Mouse (Mus musculus): ENCODE results near the gene Phpt1.

The Phpt1 gene

DNA sequence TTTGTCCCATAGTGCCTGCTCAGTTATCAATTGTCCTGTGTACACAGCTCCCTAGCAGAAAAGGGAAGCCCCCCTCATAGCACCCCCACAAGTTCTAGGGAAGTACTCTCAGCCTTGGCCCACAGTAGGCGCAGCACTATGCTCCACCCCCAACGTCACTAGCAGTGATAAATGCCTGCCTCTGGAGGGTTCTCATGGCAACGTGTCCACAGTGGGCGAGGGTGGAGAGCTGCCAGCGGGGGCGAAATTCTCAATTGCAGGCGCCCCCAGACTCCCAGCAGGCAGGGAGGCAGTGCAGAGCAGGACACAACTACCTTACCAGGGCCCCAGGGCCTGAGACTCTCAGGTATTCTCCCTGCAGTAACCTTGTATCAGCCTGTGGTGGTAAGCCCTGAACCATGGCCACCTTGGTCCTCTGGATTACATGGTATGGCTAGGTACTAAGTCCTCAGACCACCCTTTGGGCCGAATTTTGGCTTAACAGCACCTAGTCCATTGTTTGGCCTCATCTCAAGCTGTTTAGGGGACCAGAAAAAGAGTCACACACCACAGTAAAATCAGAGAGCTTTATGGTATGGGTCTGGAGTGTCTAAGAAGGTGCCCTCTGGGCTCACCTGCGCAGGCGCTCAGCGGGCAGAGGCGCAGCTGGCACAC lies 7.6 kb upstream of the Phpt1 start:
- peak; percentile 47 for DNase-seq (ENCODE audit: extremely low read depth, low read depth)

DNA sequence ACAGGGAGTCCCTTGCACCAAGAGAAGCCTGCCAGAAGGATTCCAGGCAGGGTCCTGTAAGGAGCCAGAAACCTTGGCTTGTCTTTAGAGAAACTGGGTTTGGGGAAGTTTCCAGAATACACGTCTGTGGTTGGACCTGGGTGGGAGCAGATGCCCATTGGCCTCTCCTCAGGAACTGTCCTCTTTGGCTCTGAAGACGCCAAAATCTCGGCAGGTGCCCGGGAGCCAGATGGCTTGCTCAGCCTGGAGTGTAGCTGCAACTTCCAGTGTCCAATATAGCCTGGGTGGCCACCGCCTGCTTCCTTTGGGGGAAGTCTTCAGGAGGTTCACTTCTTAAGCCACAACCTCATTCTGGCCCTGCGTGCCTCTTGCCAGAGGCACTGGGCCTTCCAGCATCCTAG lies 6.9 kb upstream of the Phpt1 start:
- no peak for DNase-seq (ENCODE audit: extremely low read depth, low read depth)

DNA sequence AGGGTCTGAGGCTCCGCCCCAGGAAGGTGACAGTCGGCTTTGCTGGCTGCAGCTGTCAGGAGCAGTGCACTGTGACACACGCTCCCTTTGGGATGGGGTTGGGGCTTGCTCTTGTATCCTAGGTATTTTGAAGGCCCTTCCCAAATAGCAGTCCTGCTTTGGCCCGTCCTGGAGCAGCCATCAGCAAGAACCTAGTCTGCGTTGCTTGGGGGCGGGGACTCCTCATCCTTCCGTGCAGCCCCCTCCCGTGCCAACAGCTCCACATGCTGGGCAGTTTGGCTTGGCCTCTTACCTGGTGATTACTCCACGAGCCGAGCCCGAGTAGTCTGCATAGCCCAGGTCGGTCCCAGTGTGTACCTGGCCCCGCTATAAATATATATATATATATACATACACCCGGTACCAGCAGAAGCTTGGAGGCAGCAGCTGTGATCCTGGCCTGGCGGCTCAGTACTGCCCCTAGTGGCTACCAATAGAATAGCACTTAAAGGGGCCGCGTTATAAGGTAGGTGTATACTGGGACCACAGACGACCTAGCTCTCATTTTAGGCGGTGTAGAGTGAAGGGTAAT lies 6.4 kb upstream of the Phpt1 start, which contains the start of gene Ajm1:
Gene Ajm1, minus strand, starts transcription at position 464 of the 571 bp plus-strand sequence.
- DNase-seq (ENCODE audit: extremely low read depth, low read depth) = peak; percentile 61

DNA sequence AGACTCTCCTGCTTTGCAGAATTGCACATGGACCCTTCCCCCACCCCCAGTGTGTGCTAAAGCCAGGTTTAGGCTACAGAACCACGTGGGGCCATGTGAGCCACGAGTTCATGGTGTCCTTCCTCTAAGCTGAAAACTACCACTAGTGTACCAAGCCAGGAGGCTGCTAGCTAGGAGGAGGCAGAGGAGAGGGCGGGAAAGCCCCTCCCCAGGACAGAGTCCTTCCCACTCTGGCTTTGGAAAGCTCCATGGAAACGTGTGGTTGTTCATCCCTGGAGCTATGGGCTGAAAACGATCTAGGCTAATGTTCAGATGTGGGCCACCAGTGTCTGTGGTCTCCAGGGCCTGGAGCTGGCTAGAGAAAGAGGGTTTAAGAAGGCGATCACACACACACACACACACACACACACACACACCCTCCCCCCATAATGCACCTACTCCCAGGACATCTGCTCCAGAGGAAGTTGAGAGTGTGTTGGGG lies 5.6 kb upstream of the Phpt1 start:
- no peak for DNase-seq (ENCODE audit: extremely low read depth, low read depth)

DNA sequence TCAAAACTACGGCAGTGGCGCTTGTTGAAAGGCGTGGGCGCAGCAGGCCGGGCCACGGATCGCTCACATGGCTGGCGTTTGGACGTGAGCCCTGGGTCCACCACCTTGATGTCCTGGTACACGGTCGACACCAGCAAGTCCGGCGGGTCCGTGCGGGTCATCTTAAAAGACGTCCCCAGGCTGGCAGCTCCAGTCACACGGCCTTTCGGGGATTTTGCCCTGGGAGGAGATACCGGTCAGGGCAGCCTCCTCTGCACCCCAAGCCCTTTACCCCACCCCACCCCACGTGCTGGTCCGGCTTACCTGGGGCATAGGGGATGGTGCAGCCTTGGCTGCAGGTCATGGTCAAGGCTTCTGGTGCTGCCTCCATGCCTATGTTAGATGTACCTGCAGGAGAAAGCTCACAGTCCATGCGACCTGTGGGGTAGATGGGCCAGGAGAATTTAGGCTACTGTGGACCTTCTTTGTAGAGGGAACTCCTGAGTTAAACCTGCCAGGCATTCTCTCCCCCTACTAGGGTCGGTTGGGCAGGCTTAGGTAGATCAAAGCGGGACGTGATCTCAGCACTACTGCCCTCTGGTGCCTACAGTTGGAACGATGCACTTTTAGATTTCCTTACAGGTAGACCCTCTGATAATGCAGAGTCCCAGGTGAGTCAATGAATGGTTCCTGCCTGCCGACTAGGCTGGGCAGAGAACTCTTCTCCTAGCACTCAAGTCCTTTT lies 4.9 kb upstream of the Phpt1 start:
- no peak for DNase-seq (ENCODE audit: extremely low read depth, low read depth)

DNA sequence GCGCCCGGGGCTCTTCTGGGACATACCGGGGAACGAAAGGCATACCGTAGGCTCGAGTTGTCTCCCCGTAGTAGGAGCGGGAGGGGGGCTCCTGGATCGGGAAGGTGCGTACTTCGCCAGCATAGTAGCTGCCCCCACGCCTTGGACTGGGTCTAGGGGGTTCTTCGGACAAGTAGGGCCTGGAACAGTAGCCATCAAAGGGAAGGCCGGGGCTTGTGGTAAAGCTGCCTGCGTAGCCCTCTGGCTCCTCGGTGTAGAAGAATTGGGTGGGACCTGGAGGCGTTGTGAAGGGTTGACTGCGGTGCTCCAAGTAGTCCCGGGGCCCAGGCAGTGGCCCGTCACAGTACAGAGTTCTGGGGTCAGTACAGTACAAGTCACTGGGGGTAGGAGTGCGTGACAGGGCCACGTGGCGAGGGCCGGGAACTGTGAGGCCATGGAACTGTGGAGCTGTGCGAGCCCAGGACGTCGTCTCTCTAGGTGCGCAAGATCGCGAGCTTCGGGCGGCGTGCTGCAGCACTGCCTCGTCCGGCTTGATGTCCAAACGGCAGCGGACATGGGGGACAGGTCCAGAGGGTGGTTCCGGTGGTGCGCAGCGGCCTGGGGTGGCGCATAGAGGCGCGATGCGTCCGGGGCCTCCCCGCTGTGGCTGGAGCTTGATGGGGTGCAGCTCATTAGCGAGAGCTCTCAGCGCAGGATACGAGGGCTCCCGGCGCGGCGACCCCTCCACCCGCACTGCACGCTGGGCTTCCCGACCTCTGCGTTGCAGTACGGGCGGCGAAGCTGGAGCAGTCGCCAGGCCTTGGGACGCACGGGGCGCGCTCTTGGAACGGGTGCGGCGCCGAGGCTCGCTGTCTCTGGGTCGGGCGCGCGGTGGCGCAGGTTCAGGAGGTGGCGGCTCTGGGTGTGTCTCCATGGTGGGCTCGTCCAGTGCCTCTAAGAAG lies 4.0 kb upstream of the Phpt1 start:
- no peak for DNase-seq (ENCODE audit: extremely low read depth, low read depth)

DNA sequence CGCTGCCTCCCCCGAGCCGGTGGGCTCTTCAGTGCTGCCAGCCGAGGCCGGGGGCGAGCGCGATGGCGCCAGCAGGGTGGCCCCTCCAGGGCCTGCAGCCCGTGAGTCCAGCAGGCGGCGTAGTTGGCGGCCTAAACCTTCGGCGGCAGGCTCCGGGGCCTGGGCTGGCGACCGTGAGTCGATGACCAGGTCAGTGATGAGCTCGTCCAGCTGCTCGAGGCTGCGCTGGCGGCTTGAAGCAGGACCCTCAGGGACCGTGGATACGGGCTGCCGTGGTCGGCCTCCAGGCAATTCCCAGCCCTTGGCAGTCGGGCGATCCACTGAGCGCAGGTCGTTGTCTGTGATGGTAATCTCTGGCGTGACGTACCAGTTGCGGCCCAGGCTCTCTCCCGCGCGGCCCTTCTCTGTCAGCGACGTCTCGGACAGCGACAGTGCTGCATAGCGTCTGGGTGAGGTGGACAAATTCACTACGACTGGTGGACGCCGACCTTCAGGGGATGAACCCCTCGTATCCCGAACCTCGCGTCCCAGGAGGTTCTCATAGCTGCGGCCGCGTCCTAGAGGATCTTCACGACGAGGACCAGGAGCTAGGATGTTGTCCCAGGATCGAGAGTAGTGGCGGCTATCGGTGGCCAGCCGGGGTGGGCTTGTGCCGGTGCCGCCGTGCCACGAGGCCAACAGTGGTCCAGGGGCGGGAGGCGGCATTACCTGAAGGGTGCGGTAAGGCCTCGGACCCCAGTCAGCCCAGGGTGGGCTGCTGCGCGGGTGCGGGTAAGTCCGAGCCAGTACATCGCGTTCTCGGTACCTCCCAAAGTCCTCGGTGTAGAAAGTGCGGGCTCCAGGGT lies 3.1 kb upstream of the Phpt1 start:
- DNase-seq (ENCODE audit: extremely low read depth, low read depth) = no peak

DNA sequence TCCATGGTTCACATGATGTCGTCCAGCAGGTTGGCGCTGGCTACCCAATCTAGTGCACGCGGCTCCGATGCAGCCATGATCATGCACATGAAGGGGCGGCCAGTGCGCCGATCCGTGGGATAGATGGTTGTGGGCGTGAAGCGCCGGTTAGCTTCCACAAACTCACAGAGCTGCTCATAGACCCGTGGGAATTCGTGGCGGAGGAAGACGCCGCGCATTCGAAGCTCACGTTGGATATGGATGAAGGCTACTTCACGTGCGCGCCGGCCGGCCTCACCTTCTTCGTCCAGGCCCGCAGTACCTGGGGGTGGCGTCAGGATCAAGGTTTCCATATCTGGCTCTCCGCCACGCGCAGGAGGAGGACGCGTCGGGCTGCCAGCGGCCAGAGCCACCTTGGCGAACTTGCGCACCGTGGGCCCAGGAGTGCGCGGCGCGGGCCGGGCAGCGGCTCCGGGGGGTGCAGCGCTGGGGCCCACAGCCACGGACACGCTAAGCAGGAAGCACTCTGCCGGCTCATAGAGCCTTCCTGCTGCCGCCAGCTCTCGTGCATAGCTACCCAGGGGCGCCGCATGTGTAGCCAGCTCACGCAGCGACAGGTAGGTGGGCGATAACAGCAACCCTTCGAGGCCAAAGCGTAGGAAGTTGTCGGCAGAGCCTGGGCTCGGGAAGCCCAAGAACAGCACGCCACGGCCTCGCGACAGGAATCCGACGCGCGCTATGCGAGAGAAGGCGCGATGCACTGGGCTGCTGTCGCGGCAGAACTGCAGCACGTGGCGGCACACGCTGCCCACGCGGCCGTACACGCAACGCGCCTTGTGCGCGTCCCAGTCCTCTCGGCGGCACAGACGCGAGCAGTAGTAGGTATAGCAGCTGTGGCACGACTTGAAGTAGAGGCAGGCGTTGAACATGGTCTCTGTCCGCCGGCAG lies 2.2 kb upstream of the Phpt1 start:
- DNase-seq (ENCODE audit: extremely low read depth, low read depth) = no peak

DNA sequence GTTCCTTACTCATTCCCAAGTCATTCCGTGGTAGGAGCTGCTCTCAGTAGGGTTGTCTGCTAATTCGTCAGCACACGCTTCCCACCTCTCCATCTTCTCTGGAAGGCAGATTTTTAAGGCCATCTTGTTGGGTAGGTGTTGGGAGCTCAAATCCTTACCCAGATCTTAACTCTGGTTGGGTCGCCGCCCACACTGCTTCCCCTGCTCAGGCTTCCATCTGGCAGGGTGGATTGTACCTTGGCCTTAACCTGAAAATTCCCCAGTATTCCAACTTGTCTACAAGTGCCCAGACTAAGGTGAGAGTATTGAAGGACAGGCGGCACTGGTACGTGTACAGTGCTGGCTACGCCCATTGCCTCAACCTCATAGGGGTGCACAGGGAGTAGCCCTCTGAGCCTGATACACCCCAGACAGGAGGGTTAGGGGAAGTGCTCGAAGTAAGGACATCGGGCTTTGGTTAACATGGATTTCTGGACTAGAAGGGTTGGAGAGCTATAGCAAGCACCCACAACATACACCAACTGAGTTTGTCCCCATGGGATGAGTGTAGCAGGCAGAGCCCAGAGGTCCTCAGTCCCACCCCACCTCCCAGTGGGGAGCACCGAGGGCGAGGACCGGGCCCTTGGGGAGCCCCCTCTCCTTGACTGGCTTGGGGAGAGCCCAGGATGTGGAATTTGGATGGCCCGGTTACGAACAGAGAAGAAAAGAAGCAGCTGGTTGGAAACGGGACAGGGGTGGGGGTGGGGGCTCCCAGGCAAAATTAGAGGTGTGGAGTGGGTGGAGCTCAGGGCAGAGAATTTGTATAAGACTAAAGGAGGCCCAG lies 1.2 kb upstream of the Phpt1 start:
- no peak for DNase-seq (ENCODE audit: extremely low read depth, low read depth)

DNA sequence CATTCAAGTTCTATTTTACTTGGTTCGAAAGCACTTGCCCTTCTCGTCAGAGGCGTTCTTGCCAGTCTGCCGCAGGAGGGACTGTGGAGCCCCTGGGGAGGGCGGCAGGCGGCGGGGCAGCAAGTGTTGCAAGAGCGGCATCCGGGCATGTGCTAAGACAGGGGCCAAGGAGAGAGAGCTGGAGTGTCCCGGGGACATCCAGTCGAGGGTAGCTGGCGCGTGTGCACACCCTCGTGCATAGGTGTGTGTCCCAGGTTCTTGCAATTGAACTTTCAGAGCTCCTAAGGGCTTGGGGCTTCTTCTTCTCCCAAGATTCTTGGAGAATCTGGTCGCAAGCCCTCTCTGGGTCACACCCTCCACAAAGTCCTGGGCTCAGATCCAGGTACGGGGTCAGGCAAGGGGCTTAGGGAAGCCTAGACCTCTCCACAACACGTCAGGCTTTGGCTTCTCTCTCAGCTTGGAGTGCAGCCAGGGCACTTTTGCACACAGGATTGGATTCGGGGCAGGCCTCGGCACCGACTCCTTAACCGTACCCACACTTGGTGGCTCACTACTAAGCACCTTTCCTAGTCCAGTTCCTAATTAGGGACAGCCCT lies 506 bp upstream of the Phpt1 start:
- DNase-seq (ENCODE audit: extremely low read depth, low read depth) = no peak

DNA sequence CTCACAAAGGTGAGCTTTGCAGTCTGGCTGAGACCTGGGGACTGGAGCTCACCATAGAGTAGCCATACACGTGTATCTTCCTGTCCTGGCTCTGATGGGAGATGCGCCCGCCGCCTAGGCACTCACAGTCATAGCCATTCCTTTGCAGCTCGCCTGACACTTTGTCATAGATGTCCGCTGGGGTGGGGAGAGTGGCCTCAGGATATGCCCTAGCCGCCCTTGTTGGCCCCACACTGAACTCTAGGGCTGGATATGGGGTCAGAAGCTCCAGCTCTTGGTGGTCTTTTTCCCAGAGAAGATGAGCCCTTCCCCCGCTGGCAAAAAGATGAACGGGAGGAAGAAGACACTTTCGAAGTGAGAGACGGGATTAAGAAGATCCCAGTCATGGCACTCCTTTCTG lies 888 bp downstream of the Phpt1 start:
- no peak for DNase-seq (ENCODE audit: extremely low read depth, low read depth)

DNA sequence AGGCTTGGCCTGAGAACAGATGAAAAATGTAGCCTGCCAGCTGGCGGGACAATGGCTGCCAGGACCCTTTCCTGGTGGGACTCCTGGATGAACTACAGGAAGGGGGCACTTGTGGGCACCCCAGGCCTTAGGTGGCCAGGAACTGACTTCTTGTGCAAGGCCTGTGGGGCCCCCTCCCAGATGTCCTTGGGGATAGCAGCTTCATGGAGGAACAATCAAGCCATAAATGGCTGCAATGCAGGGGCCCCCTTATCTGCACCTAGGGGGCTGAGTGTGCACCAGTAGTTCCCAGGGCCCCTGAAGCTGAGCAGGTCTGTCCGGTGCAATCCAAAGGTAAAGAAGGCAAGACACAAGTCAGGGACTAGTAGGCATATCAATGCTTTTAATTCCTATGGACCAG lies 2.0 kb downstream of the Phpt1 start:
- DNase-seq (ENCODE audit: extremely low read depth, low read depth) = no peak

DNA sequence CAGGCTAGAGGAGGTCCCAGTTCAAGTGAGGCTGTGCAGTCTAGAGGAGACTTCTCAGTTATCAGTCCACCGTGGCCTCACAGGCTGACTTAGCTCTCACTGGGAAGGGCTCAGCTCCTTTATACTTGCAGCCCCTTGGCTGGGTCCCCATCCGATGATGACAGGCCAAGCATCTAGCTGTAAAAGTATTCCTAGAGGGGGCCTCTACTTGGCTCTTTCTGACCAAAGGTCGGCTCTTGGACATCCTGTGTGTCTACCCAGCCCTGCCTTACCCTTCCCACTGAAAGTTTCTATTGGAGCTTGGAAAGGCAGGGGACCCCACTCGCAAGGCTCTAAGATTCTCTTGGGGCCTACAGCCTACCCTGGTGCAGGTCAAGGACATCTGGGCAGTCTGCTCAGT lies 3.8 kb downstream of the Phpt1 start:
- no peak for DNase-seq (ENCODE audit: extremely low read depth, low read depth)

DNA sequence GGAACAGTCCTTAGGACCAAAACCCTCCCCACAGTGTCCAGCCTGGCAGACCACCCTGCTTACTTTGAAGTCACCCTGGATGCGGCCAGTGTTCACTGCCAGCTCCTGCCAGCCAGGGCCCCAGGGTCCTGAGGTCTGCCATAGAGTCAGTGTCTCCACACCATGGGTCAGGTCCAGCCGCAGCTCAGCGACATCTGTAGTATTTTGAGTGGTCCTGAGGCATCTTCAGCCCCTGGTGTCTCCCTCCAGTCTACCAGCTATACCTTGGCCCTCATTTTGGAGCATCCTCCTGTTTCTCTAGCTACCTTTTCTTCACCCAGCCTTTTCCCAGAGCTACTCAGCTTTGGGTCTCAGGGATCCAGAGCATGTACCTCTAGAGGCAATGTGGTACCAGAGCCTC lies 5.7 kb downstream of the Phpt1 start:
- no peak for DNase-seq (ENCODE audit: extremely low read depth, low read depth)

DNA sequence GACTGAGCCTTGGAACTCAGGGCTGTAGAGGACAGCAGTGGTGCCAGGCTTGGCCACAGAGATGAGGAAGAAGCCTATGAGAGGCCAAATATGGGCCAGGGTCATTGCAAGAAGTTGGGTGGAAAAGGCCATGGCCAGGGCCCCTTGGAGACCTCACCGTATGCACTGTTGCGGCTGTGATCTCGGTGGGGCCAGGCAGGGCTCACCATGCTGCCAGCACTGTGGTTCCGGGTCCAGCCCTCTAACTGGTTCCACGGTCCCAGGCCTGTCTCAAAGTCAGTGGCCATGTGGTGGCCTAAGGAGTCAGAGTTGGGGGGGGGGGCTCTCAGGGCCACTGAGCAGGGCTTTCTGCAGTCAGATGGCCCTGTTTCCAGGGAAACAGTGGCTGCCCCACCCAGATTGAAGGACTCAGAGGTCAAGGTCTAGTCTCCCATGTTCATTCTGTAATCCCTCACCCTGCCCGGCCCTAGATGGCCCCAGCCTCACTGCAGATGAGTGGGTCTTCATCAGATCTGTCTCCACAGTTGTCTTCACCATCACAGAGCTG lies 6.5 kb downstream of the Phpt1 start:
- DNase-seq (ENCODE audit: extremely low read depth, low read depth) = no peak

DNA sequence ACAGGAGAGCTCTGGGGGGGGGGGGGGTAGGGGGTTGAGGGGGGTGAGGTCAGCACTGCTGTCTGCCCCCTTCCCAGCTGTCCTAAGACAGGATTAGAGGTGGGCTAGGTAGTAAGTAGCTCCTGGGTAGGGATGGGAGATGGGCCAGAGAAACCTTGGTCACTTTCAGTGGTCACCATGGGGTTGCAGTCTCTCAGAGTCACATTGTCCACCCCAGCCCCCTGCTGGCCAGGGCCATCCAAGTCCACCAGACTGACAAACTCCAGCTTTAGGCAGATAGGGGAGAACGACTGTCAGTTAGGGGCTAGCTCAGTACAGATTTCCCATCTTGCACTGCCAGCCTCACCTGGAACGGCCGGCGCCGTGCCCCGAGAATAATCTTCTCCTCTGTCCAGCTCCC lies 8.5 kb downstream of the Phpt1 start:
- no peak for DNase-seq (ENCODE audit: extremely low read depth, low read depth)

DNA sequence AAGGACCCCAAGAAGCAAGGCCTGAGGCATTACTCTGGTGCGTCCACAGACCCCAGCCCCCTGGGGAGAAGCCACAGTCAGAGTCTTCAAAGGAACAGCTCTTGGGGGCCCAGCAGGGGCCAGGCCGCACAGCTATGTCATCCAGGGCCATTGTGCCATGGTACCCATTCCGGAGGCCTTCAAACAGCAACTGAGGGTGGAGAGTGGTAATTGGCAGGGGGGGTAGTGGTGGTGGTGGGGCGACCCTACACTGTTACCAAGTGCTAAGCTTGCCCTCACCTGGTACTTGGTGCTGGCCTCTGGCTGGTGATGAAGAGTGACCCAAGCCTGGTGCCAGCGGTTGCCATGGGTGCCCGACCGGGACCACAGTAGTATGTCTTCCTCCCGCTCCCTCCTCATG lies 9.3 kb downstream of the Phpt1 start:
- no peak for DNase-seq (ENCODE audit: extremely low read depth, low read depth)

DNA sequence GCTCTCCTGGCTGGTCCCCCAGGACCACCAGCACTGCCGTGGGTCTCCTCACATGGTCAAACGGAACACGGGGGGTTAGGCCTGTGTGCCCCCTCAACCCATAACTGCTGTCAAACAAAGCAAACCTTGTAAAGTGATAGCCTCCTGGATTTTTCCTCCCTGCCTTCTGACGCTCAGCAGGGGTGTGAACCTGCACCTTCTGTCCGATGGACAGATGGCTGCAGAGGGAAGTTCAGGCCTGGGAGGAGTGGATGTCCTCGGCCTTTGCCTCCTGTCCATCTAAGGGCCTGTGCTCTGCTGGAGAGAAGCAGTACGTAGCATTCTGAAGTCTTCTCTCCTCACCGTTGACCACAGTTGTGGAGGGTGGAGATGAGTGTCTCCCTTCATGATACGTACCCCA lies 13.1 kb downstream of the Phpt1 start:
- no peak for DNase-seq (ENCODE audit: extremely low read depth, low read depth)
